Mouse (Mus musculus): Measurements from ENCODE around the gene Trem1. TPM values are rescaled to one million over a fixed set of nuclear protein-coding genes. Genes with fewer than 3 reads are reported as not detected.

The Trem1 gene
- polyA plus RNA-seq, 1 experiment from 2014 or later: 0.30 TPM

DNA sequence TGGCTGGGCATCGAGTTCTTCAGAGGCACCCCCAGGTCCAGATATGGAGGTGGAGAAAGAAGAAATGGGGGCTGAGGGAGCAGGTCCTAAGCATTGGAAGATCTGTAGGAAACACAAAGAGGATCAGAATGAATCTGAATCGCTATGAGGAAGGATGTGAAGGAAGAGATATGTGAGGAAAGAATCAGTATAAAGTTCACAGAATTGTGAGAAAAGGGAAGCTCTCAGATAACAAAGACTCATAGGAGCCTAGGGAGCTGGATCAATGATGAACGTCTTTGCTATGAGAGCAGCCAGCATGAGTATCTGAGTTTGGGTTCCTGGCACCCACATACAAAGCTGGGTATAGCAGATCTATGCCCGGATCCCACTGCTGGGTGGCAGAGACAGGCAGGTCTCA, 37.3 kb downstream of the Trem1 start:
- Histone ChIP-seq H3K9me3 (no peaks in the 10 kb centered on the region), H3K4me1 (no peaks in the 10 kb centered on the region), H3K4me3 (no peak overlapping the region), H3K9ac (no peak overlapping the region), H3K4me2 (no peak overlapping the region), H3K36me3 (no peaks in the 10 kb centered on the region), H3K27ac (no peak overlapping the region), H3K27me3 (no peaks in the 10 kb centered on the region)
- no peak for ATAC-seq (ENCODE audit: borderline replicate concordance, extremely low read depth, low FRiP score, low TSS enrichment)
- WGBS: 66% methylated on average over 4 of the region's 4 CpGs

DNA sequence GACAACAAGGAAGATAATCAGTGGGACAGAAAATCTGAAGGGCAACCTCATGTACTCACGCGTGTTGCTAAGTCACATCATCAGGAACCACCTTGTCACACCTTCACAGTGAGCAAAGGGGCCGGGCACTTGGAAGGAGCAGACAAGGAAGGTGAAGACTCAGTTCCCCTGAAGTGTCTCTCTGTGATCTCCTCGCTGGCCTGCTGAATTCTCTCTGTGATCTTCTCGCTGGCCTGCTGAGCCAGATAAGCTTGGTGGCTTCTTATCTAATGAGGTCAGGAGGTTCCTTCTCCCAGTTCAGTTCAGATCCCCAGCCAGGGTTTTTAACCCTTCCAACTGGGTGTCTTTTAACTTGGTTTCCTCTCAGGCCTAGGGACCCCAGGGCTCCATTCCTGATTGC, 39.6 kb downstream of the Trem1 start:
- 42% methylated on average over 5 of the region's 5 CpGs for WGBS
- Histone ChIP-seq H3K9ac (no peak overlapping the region), H3K4me1 (no peaks in the 10 kb centered on the region), H3K9me3 (no peaks in the 10 kb centered on the region), H3K27me3 (no peaks in the 10 kb centered on the region), H3K36me3 (no peaks in the 10 kb centered on the region), H3K27ac (no peak overlapping the region), H3K4me3 (no peak overlapping the region), H3K4me2 (no peak overlapping the region)
- ATAC-seq (ENCODE audit: borderline replicate concordance, extremely low read depth, low FRiP score, low TSS enrichment): no peak

DNA sequence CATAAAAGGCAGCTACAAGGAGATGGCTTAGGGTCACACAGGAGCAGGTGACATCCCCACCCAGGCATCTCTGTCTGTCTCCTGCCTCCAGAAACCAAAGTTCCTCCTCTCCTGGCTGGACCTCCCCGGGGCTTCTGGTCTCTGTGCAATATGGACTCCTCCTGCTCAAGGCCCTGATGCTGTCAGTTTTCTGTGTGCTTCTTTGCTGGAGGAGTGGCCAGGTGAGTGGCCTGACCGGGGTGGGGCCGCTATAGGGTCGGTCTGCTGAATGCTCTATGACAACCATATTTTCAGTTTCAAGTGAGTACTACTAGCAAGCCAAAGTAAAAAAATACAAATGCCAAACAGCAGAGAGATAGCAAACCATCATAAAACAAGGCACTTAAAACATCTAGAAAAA, 40.0 kb downstream of the Trem1 start:
- Histone ChIP-seq H3K9ac (no peak overlapping the region), H3K4me2 (no peak overlapping the region), H3K27me3 (no peaks in the 10 kb centered on the region), H3K4me3 (no peak overlapping the region), H3K36me3 (no peaks in the 10 kb centered on the region), H3K27ac (no peak overlapping the region), H3K9me3 (no peaks in the 10 kb centered on the region), H3K4me1 (no peaks in the 10 kb centered on the region)
- WGBS: 84% methylated on average over 4 of the region's 4 CpGs
- ATAC-seq (ENCODE audit: borderline replicate concordance, extremely low read depth, low FRiP score, low TSS enrichment): no peak

DNA sequence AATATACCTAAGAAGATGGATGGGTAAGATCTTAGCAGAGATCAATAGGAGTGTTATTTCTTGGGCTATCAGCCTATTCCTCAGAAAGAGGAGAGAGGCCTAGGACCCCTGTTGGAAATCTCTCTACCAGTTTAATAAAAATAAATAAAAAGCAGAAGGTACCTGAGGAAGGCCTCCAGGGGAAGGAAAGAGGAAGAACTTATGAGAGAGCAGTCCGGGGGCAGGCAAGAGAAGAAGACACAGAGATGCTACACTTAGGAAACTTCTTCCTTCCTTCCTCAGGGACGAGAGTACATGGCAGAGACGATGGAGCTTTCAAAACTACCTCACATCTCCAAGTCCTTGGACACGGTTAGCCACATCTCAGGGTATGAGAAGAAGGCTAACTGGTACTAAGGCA, 41.5 kb downstream of the Trem1 start:
- no peak overlapping the region for H3K9ac ChIP-seq
- H3K4me3 ChIP-seq: no peak overlapping the region
- H3K4me1 ChIP-seq: no peaks in the 10 kb centered on the region
- 69% methylated on average over 4 of the region's 4 CpGs for WGBS
- no peak overlapping the region for H3K4me2 ChIP-seq
- no peaks in the 10 kb centered on the region for H3K9me3 ChIP-seq
- no peak for ATAC-seq (ENCODE audit: borderline replicate concordance, extremely low read depth, low FRiP score, low TSS enrichment)
- H3K27me3 ChIP-seq: no peaks in the 10 kb centered on the region
- H3K27ac ChIP-seq: no peak overlapping the region
- H3K36me3 ChIP-seq: no peaks in the 10 kb centered on the region

DNA sequence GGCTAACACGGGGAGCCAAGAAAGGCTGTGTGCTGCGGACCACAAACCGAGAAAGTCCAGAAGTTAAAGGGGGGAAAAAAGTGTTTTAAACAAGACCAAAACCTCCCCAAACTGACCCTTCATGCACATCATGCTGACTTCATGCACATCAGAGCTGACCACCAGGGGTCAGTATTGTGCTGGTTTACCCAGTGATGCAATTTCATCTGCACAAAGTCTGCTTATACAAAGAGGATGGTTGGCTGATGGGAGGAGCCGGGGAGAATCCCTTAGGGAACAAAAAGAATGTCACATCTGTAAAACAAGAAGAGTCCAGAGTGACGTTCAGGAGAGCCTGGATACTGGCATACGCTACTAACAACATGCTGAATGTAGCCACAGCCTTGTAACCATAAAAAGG, 42.3 kb downstream of the Trem1 start:
- Histone ChIP-seq H3K9me3 (no peaks in the 10 kb centered on the region), H3K9ac (no peak overlapping the region), H3K27me3 (no peaks in the 10 kb centered on the region), H3K4me2 (no peak overlapping the region), H3K4me3 (no peak overlapping the region), H3K4me1 (no peaks in the 10 kb centered on the region), H3K36me3 (no peaks in the 10 kb centered on the region), H3K27ac (no peak overlapping the region)
- 36% methylated on average over 6 of the region's 6 CpGs for WGBS
- 0 out of 2 replicates have a peak, but pooled peaks have one; percentile 31 for ATAC-seq (ENCODE audit: borderline replicate concordance, extremely low read depth, low FRiP score, low TSS enrichment)

DNA sequence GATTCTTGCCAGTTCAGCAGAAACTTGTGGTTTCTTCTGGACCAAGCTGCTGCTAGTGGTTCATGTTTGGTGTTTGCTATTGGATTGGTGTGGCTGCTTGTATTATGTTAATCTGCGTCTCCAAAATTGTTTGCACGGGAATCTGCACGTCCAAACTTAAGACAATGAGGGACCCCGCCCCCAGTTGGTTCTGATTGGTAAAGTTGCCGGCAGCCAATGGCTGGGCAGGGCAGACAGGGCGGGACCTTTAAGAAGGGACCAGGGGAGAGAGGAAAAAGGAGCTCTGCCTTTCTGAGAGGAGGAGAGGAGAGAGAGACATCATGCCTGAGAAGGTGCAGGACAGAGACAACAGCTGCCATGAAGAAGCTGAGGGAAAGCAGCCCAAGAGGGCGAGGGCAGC, 43.2 kb downstream of the Trem1 start:
- no peak for ATAC-seq (ENCODE audit: borderline replicate concordance, extremely low read depth, low FRiP score, low TSS enrichment)
- Histone ChIP-seq H3K36me3 (no peaks in the 10 kb centered on the region), H3K4me2 (no peak overlapping the region), H3K4me1 (no peaks in the 10 kb centered on the region), H3K4me3 (no peak overlapping the region), H3K27ac (no peak overlapping the region), H3K27me3 (no peaks in the 10 kb centered on the region), H3K9ac (no peak overlapping the region), H3K9me3 (no peaks in the 10 kb centered on the region)
- WGBS: 54% methylated on average over 7 of the region's 7 CpGs

DNA sequence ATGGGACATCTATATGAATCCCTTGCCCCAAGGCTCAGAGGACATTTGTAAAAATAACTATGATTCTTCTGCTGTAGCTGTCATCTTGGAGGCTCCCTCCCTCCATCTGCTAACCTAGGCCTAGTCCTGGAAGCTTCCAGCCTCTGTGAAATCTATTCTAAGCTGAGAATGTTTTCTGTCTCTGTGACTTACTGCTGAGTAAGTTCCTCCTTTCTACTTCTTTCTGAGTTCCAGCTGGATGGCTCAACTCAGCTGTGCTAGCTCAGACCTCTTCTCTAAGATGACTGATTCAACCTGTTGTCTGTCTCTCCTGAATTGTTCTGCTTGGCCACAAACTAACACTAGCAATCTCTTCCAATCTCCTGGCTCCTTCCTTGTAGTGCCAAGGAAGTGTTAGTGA, 45.8 kb downstream of the Trem1 start:
- H3K36me3 ChIP-seq: no peaks in the 10 kb centered on the region
- no peak overlapping the region for H3K4me3 ChIP-seq
- H3K9me3 ChIP-seq: no peaks in the 10 kb centered on the region
- H3K4me1 ChIP-seq: no peaks in the 10 kb centered on the region
- ATAC-seq (ENCODE audit: borderline replicate concordance, extremely low read depth, low FRiP score, low TSS enrichment): no peak
- H3K27ac ChIP-seq: no peak overlapping the region
- no peak overlapping the region for H3K9ac ChIP-seq
- no peaks in the 10 kb centered on the region for H3K27me3 ChIP-seq
- no peak overlapping the region for H3K4me2 ChIP-seq

DNA sequence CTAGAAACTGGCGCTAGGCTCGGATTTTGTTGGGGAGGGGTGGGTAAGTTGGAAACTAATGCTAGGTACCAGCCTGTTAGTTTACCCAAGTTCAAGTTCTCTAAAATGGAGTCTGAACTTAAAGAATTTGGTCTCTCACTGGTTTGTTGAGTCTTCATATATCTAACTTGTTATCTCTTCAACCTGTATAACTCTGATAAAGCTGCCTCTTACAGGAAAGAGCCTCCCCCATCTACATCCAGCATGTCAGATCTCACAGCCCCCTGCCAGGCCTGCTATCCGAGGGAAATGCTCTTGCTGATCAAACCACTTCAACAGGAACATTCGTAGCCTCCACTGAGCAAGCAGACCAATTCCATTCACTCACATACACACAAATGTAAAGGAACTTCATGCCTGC, 46.4 kb downstream of the Trem1 start:
- Histone ChIP-seq H3K9me3 (no peaks in the 10 kb centered on the region), H3K27me3 (no peaks in the 10 kb centered on the region), H3K4me2 (no peak overlapping the region), H3K36me3 (no peaks in the 10 kb centered on the region), H3K4me1 (no peaks in the 10 kb centered on the region), H3K9ac (no peak overlapping the region), H3K27ac (no peak overlapping the region), H3K4me3 (no peak overlapping the region)
- 69% methylated on average over 4 of the region's 4 CpGs for WGBS
- ATAC-seq (ENCODE audit: borderline replicate concordance, extremely low read depth, low FRiP score, low TSS enrichment): no peak

DNA sequence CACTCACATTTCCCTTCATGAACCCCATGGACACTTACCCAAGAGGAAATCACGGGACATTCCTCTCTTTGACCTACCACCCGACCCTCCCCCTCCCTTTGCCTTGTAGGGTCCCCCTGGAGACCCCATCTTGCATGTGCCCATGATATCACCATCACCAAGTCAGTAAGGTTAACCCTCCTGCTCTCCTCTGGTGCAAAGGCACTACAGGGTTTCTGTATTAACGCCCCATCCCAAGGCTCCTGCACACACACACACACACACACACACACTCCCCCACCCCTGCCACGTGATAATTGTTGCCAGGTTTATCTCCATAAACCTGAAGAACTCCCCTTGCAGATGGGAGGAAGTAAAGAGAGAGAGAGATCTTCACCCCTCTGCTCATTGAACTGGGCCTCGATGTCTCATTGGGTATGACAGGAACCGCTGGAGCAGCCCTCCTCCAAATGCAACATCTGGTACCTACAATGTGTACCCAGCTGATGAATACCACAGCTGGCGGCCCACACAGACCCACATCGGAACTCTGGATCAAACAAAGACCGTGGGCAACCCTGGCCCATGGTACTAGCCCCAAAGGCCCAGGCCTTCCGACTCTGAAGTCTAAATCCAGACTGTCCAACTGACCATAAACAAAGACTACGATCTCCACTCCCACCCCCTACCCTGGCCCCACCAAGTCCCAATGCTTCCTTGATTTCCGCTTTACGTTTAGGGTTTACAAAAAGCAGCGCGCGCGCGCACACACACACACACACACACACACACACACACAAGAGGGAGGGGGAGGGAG, 48.6 kb downstream of the Trem1 start:
- Histone ChIP-seq H3K36me3 (no peaks in the 10 kb centered on the region), H3K4me1 (no peaks in the 10 kb centered on the region), H3K27me3 (no peaks in the 10 kb centered on the region), H3K4me3 (peak overlapping the region; percentile 29), H3K27ac (no peak overlapping the region), H3K9ac (no peak overlapping the region), H3K9me3 (no peaks in the 10 kb centered on the region), H3K4me2 (peak overlapping the region; percentile 52)
- ATAC-seq (ENCODE audit: borderline replicate concordance, extremely low read depth, low FRiP score, low TSS enrichment): peak; percentile 67
- 22% methylated on average over 18 of the region's 18 CpGs for WGBS

DNA sequence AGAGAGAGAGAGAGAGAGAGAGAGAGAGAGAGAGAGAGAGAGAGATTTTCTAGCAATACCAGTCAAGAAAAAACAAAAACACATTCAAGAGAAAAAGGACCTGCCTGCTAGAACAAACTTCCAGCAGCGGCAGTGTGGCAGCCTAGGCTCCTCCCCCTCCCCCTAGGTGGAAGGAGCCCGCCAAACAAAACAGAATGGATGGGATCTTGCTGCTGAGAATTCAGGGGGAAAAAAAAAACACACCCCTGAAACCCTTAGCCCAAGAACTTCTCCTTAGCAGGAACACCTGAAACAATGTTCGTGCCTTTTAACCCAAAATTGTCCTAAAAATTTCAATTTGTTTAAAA, 49.1 kb downstream of the Trem1 start:
- Histone ChIP-seq H3K4me3 (peak overlapping the region; percentile 29), H3K27me3 (no peaks in the 10 kb centered on the region), H3K36me3 (no peaks in the 10 kb centered on the region), H3K9ac (no peak overlapping the region), H3K4me1 (no peaks in the 10 kb centered on the region), H3K4me2 (peak overlapping the region; percentile 52), H3K27ac (no peak overlapping the region), H3K9me3 (no peaks in the 10 kb centered on the region)
- no peak for ATAC-seq (ENCODE audit: borderline replicate concordance, extremely low read depth, low FRiP score, low TSS enrichment)
- WGBS: 1% methylated on average over 3 of the region's 3 CpGs

DNA sequence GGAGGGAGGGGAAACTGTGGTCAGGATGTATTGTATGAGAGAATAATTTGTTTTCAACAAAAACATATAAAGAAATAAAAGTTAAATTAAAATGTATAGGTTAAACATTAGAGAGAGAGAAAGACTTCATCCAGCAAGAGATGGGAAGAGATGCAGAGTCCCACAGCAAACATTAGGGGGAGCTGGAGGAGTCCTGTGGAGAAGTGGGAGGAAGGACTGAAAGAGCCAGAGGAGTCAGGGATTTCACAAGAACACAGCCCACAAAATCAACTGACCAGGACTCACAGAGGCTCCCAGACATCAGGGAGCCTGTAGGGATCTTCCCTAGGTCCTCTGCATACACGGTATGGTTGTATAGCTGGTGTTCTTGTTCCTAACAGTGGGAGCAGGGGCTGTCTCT, 54.2 kb downstream of the Trem1 start:
- Histone ChIP-seq H3K4me2 (no peak overlapping the region), H3K27me3 (no peaks in the 10 kb centered on the region), H3K4me3 (no peak overlapping the region), H3K36me3 (no peaks in the 10 kb centered on the region), H3K9ac (no peak overlapping the region), H3K9me3 (no peaks in the 10 kb centered on the region), H3K27ac (no peak overlapping the region), H3K4me1 (no peaks in the 10 kb centered on the region)
- 50% methylated on average over 1 of the region's 1 CpGs for WGBS
- ATAC-seq (ENCODE audit: borderline replicate concordance, extremely low read depth, low FRiP score, low TSS enrichment): no peak

DNA sequence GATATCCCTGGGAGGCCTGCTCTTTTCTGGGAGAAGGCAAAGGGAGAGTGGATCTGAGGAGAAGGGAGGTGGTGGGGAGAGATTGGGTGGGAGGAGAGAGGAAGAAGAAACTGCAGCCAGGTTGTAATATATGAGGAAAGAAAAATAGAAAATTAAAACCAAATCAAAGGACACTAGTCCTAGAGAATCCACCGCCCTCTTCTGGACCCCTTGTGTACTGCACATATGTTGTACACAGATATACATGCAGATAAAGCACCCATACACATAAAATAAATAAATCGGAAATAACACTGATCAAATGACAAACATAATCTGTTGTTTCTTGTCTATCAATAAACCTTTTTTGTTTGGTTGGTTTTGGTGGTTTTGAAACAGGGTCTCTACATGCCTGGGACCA, 54.7 kb downstream of the Trem1 start:
- WGBS: 55% methylated on average over 2 of the region's 2 CpGs
- ATAC-seq (ENCODE audit: borderline replicate concordance, extremely low read depth, low FRiP score, low TSS enrichment): no peak
- Histone ChIP-seq H3K9me3 (no peaks in the 10 kb centered on the region), H3K4me2 (no peak overlapping the region), H3K27ac (no peak overlapping the region), H3K4me3 (no peak overlapping the region), H3K36me3 (no peaks in the 10 kb centered on the region), H3K4me1 (no peaks in the 10 kb centered on the region), H3K27me3 (no peaks in the 10 kb centered on the region), H3K9ac (no peak overlapping the region)

Measured in lung, embryonic 15.5 days (tissue).